Mouse (Mus musculus): Measurements from ENCODE around the gene Usp21. TPM values are rescaled to one million over a fixed set of nuclear protein-coding genes. Genes with fewer than 3 reads are reported as not detected.

The Usp21 gene
- polyA plus RNA-seq, 2 experiments: 81.2 to 104 TPM

DNA sequence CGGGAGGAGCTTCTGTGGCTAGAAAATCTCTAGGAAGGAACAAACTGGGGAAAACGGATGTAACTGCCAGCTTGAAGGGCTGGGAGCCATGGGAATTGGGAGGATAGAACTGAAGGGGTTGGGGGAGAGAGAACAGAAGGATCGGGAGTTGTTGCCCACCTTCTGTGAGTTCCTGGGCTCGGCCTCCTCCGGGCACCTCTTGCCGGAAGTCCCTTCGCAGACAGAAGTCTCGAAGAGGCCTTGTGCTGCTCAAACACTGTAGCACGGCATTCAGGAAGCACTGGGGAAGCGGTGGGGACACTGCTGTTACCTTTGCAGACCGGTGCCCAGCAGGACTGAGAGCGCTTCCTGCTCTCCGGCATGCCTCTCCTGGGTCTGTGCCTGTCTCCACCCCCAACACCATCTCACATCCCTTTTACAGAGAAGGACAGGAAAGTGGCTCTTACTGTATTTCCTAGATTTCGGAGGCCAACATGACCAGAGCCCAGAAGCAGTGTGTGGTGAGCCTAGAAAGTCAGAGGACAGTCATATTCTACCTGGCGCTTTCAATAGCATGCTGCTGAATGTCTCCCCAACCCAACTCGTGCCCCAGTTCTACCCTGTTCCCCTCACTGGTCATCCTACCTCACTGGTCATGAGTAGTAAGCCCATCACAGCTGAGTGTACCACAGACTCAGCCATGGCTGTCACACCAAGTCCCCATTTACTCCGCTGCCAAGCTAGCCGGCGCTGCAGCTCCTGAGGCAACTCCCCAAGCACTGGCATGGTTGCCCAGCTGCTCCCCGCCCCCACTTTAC, 2.5 kb downstream of the Usp21 start:
- Histone ChIP-seq H3K4me2 (replicated peaks; ENCODE audit: low read depth, low read length, severe bottlenecking) (no peak overlapping the region), H3K27me3 (ENCODE audit: control insufficient read depth, insufficient read depth, low read length) (no peaks in the 10 kb centered on the region), H3K9me3 (ENCODE audit: control insufficient read depth, low read length) (no peaks in the 10 kb centered on the region), H3K9ac (ENCODE audit: low read depth, low read length, severe bottlenecking) (no peak overlapping the region), H3K27ac (replicated peaks; ENCODE audit: low read depth, low read length) (no peak overlapping the region), H3K36me3 (ENCODE audit: control insufficient read depth, insufficient read depth, low read length) (peaks cover 64% of the 10 kb centered on the region), H3K4me1 (ENCODE audit: control insufficient read depth, insufficient read depth, low read length) (peaks cover 11% of the 10 kb centered on the region), H3K4me3 (replicated peaks; ENCODE audit: low read length) (no peak overlapping the region)
- ATAC-seq (ENCODE audit: low FRiP score, low read depth): no peak
- no peak for DNase-seq (ENCODE audit: low spot score)
- 87% methylated on average over 20 of the region's 20 CpGs for WGBS
- TF ChIP-seq POLR2A (IDR thresholded peaks at IDR 0.05; ENCODE audit: borderline replicate concordance, extremely low read depth, insufficient read depth, insufficient read length): no peak

DNA sequence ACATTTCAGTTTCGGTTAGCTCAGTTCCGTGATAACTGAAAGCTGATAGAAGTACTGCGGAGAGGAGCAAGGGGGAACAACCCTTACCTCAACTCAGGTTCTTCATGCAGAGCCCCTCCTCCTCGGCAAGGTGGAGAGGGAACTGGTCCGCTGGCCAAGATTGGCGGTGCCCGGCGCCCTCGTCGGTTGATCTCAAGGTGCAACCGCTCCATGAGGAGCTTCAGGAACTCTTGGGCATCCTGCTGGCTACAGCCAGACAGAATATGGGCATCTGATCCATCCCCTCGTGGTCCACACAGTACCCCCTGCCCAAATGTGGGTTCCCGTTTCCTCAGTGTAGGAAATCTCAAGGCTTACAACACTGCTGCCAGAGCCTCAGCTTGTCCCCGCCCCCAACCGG, 3.3 kb downstream of the Usp21 start:
- H3K36me3 ChIP-seq (ENCODE audit: control insufficient read depth, insufficient read depth, low read length): peaks cover 58% of the 10 kb centered on the region
- H3K4me3 ChIP-seq (replicated peaks; ENCODE audit: low read length): no peak overlapping the region
- no peaks in the 10 kb centered on the region for H3K27me3 ChIP-seq (ENCODE audit: control insufficient read depth, insufficient read depth, low read length)
- ATAC-seq (ENCODE audit: low FRiP score, low read depth): no peak
- no peak overlapping the region for H3K4me2 ChIP-seq (replicated peaks; ENCODE audit: low read depth, low read length, severe bottlenecking)
- H3K4me1 ChIP-seq (ENCODE audit: control insufficient read depth, insufficient read depth, low read length): peaks cover 18% of the 10 kb centered on the region
- no peak overlapping the region for H3K9ac ChIP-seq (ENCODE audit: low read depth, low read length, severe bottlenecking)
- DNase-seq (ENCODE audit: low spot score): no peak
- no peaks in the 10 kb centered on the region for H3K9me3 ChIP-seq (ENCODE audit: control insufficient read depth, low read length)
- WGBS: 90% methylated on average over 15 of the region's 15 CpGs
- no peak for TF ChIP-seq POLR2A (IDR thresholded peaks at IDR 0.05; ENCODE audit: borderline replicate concordance, extremely low read depth, insufficient read depth, insufficient read length)
- H3K27ac ChIP-seq (replicated peaks; ENCODE audit: low read depth, low read length): no peak overlapping the region

DNA sequence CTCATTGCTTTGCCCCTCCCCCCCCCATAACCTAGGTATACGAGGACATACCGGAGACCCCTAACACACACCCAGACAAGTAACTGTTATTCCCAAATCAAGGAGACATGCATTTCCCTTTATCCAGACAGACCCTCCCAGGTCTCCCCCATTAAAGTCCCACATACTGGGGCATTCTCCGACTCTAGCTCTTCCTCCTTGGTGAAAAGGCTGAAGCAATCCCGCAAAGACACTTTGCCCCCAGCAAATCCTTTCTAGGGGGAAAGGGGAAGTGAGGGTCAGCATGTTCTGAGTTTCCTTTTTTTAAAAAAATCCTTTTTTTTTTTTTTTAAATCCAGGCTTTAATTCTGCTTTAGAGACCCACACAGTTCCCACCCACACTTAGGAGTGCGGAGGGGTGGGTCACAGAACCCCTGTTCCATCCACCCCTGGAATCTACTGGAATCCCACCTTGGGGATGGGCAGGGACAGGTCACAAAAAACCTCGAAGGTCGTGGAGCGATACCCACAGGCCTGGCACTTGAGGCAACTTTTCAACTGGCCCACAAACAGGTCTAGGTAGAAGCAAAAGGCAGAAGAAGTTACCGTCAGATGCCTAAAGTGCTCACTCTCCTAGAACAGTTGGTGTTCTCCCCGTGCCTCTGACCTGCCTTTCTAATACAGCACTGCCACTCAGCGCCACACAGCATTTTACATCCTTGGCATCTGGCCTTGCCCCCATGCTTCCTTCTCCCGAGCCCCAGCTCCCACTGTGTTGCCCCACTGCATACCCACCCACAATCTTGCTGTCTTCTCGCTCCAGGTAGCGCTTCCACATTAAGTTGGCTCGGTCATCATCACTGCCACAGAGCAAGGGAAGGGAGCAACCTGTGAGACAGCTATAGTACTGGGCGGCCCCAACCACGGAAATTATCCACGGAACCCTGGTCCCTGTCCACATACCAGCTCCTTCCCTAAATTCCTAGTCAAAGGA, 4.3 kb downstream of the Usp21 start:
- Histone ChIP-seq H3K36me3 (ENCODE audit: control insufficient read depth, insufficient read depth, low read length) (peaks cover 57% of the 10 kb centered on the region), H3K9ac (ENCODE audit: low read depth, low read length, severe bottlenecking) (no peak overlapping the region), H3K27me3 (ENCODE audit: control insufficient read depth, insufficient read depth, low read length) (no peaks in the 10 kb centered on the region), H3K4me3 (replicated peaks; ENCODE audit: low read length) (no peak overlapping the region), H3K4me1 (ENCODE audit: control insufficient read depth, insufficient read depth, low read length) (peaks cover 18% of the 10 kb centered on the region), H3K27ac (replicated peaks; ENCODE audit: low read depth, low read length) (no peak overlapping the region), H3K4me2 (replicated peaks; ENCODE audit: low read depth, low read length, severe bottlenecking) (no peak overlapping the region), H3K9me3 (ENCODE audit: control insufficient read depth, low read length) (no peaks in the 10 kb centered on the region)
- ATAC-seq (ENCODE audit: low FRiP score, low read depth): no peak
- WGBS: 93% methylated on average over 18 of the region's 18 CpGs
- no peak for TF ChIP-seq POLR2A (IDR thresholded peaks at IDR 0.05; ENCODE audit: borderline replicate concordance, extremely low read depth, insufficient read depth, insufficient read length)
- no peak for DNase-seq (ENCODE audit: low spot score)

DNA sequence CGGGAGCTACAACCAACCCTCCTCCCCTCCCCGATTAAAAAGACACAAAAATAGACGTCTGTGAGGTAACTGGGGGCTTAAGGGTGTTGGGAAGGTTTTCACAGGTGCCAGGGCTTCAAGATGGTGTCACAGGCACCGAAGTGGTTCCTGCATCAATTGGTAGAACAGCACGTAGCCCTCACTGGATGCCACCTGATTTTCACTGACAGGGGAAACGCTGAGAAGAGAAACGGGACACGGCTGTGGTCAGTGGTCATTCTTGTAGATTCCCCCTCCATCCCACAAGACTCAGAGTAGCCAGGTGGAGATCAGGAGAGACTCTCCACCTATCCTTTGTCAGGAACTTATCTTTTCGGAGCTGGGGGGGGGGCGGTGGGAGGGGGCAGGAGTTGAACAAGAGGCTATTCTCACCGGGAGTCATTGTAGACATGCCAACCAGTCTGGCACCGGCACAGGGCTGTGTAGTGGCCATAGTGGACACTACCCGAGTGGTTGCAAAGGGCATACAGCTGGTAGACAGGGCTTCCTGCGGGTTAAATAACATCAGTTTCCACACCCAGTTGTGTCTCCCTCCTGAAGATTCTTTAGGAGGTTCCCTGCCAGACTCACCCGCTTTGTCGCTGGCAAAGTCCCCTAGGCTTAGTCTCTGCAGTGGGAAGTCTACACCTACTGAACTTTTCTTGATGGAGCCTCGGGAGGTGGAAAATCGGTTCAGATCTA, 5.5 kb downstream of the Usp21 start:
- H3K4me3 ChIP-seq (replicated peaks; ENCODE audit: low read length): no peak overlapping the region

DNA sequence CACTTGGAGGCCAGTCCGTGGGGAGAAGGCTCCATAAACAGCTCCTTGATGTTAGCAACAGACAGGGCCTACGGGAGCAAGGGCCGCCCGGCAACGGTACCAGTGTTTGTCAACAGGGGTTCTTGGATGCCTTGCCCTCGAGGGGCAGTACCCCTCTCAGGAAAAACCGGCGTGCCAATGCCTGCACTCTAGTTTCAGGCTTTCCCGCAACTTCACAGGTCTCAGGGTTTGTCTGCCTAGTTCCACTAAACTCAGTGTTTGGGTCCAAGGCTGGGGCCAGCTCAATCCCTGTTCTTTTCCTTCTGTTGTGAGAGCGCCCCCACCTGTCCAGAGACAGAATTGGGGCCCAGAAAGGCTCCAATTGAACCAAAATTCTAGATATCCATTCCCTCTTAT, 6.3 kb downstream of the Usp21 start:
- WGBS: 1% methylated on average over 10 of the region's 10 CpGs
- Histone ChIP-seq H3K4me2 (replicated peaks; ENCODE audit: low read depth, low read length, severe bottlenecking) (peak overlapping the region; percentile 75), H3K4me3 (replicated peaks; ENCODE audit: low read length) (peak overlapping the region; percentile 55), H3K36me3 (ENCODE audit: control insufficient read depth, insufficient read depth, low read length) (peaks cover 71% of the 10 kb centered on the region), H3K27me3 (ENCODE audit: control insufficient read depth, insufficient read depth, low read length) (no peaks in the 10 kb centered on the region), H3K9ac (ENCODE audit: low read depth, low read length, severe bottlenecking) (peak overlapping the region; percentile 62), H3K9me3 (ENCODE audit: control insufficient read depth, low read length) (no peaks in the 10 kb centered on the region), H3K27ac (replicated peaks; ENCODE audit: low read depth, low read length) (peak overlapping the region; percentile 87), H3K4me1 (ENCODE audit: control insufficient read depth, insufficient read depth, low read length) (peaks cover 12% of the 10 kb centered on the region)
- no peak for TF ChIP-seq POLR2A (IDR thresholded peaks at IDR 0.05; ENCODE audit: borderline replicate concordance, extremely low read depth, insufficient read depth, insufficient read length)
- peak; percentile 81 for DNase-seq (ENCODE audit: low spot score)
- peak; percentile 48 for ATAC-seq (ENCODE audit: low FRiP score, low read depth)

More for the DNA sequence above, 5.5 kb downstream of the Usp21 start:
- Histone ChIP-seq H3K4me1 (ENCODE audit: control insufficient read depth, insufficient read depth, low read length) (peaks cover 15% of the 10 kb centered on the region), H3K27ac (replicated peaks; ENCODE audit: low read depth, low read length) (peak overlapping the region; percentile 87; the same call in 1 of the 2 replicates), H3K9ac (ENCODE audit: low read depth, low read length, severe bottlenecking) (no peak overlapping the region), H3K4me2 (replicated peaks; ENCODE audit: low read depth, low read length, severe bottlenecking) (peak overlapping the region; percentile 75; the same call in 1 of the 2 replicates), H3K36me3 (ENCODE audit: control insufficient read depth, insufficient read depth, low read length) (peaks cover 65% of the 10 kb centered on the region), H3K27me3 (ENCODE audit: control insufficient read depth, insufficient read depth, low read length) (no peaks in the 10 kb centered on the region), H3K9me3 (ENCODE audit: control insufficient read depth, low read length) (no peaks in the 10 kb centered on the region)
- no peak for TF ChIP-seq POLR2A (IDR thresholded peaks at IDR 0.05; ENCODE audit: borderline replicate concordance, extremely low read depth, insufficient read depth, insufficient read length)
- 79% methylated on average over 18 of the region's 18 CpGs for WGBS
- DNase-seq (ENCODE audit: low spot score) (no peak), ATAC-seq (ENCODE audit: low FRiP score, low read depth) (no peak)

All from limb, embryonic 14.5 days (tissue).